Mouse (Mus musculus): ENCODE data around the gene Rubcnl.

DNA sequence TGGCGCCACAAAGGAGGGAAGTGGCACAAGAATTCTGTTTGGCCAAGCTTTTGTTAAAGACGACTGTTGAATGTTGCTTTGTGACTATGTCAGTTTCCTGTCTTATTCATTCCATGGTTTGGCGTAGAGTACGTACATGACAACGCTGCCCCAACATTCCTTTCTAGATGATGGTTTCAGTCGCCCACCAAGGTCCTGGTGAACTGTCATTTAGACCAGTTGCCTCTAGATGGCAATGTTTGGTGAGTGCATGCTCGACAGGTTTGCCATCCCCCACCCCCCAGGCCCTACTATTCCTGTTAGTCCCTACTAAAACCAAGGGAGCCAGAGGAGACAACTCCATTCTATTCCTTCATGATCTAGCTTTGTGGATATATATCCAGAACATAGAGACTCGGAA is 36.6 kb downstream of the Rubcnl start:
- TF ChIP-seq CTCF (IDR thresholded peaks at IDR 0.05 in 2 of 3, conservative IDR thresholded peaks at IDR 0.05 in 1 of 3; ENCODE audit: control insufficient read depth in 1 of 3, insufficient read depth in 1 of 3, low read depth in 2 of 3, low read length in 3 of 3, poor library complexity in 1 of 3, severe bottlenecking in 1 of 3) (peak; percentile 41 to 54 (median 53)), CHD2 (IDR thresholded peaks at IDR 0.05; ENCODE audit: low read length) (no peak), USF1 (IDR thresholded peaks at IDR 0.05; ENCODE audit: low read depth, low read length) (no peak), GATA1 (IDR thresholded peaks at IDR 0.05; ENCODE audit: low read depth, low read length) (no peak)

Measured in MEL (cell line).